8 mouse cellular contexts compared by ENCODE assay signal in genomic region chr1:87508591-87509560, GRCm38 (mm10). TPM values are rescaled to one million over a fixed set of nuclear protein-coding genes. Genes with fewer than 3 reads are reported as not detected.
A peak's percentile ranks its signal among the peaks of the same experiment; 100 is the strongest.
DNase-seq lines count a peak whose midpoint lies in the region; ATAC-seq and TF ChIP-seq lines count a peak whose summit lies in the region.

No protein-coding gene starts in this region.

- no peak overlapping the region for H3K27ac ChIP-seq in forebrain, postnatal 0 days (ENCODE audit: low read depth, low read length)
- no peak overlapping the region for H3K27ac ChIP-seq in limb, embryonic 13.5 days

- no peaks in the 10 kb centered on the region for H3K79me2 ChIP-seq in C2C12 (ENCODE audit: control insufficient read depth, insufficient read depth)

- peak overlapping the region; percentile 94 for H3K4me2 ChIP-seq in forebrain, postnatal 0 days (ENCODE audit: low read depth)
- peak overlapping the region; percentile 100 for H3K4me2 ChIP-seq in limb, embryonic 13.5 days (replicated peaks)

- peak overlapping the region; percentile 93 for H3ac ChIP-seq in C2C12 (ENCODE audit: control insufficient read depth, insufficient read length, low read depth)

- H3K9me3 ChIP-seq in forebrain, postnatal 0 days (ENCODE audit: low read length): no peaks in the 10 kb centered on the region
- no peaks in the 10 kb centered on the region for H3K9me3 ChIP-seq in limb, embryonic 13.5 days

- TF ChIP-seq CTCF in C2C12 (IDR thresholded peaks at IDR 0.05; ENCODE audit: control insufficient read depth, insufficient read depth, insufficient read length): no peak
- no peak for TF ChIP-seq CTCF in forebrain, postnatal 0 days (IDR thresholded peaks at IDR 0.05; ENCODE audit: low read depth)

- peak; percentile 18 for DNase-seq in embryo, embryonic 10 days (ENCODE audit: low spot score)
- DNase-seq in embryo, embryonic 10.5 days (ENCODE audit: low spot score): no peak
- no peak for DNase-seq in forebrain, postnatal 0 days
- peak; percentile 69 for DNase-seq in retina, postnatal 1 day
- DNase-seq in ovary, adult 18-20 months (ENCODE audit: low spot score): no peak
- no peak for DNase-seq in T-cell, adult 2 months (ENCODE audit: low spot score)

- no peak for ATAC-seq in forebrain, postnatal 0 days
- ATAC-seq in limb, embryonic 13.5 days (ENCODE audit: low FRiP score, low read depth): no peak

- H3K79me3 ChIP-seq in C2C12 (ENCODE audit: low read depth): no peaks in the 10 kb centered on the region

- WGBS in forebrain, postnatal 0 days: 19% methylated on average over 26 of the region's 26 CpGs
- 20% methylated on average over 26 of the region's 26 CpGs for WGBS in limb, embryonic 13.5 days

- H3K4me1 ChIP-seq in forebrain, postnatal 0 days (ENCODE audit: insufficient read depth): peaks cover 7% of the 10 kb centered on the region; the same call in 1 of the 2 replicates
- H3K4me1 ChIP-seq in limb, embryonic 13.5 days: peaks cover 12% of the 10 kb centered on the region

- H3K9ac ChIP-seq in forebrain, postnatal 0 days: peak overlapping the region; percentile 80
- H3K9ac ChIP-seq in limb, embryonic 13.5 days: peak overlapping the region; percentile 72; the same call in 1 of the 2 replicates

- H3K36me3 ChIP-seq in C2C12 (ENCODE audit: control insufficient read depth, insufficient read depth): peaks cover 7% of the 10 kb centered on the region
- H3K36me3 ChIP-seq in forebrain, postnatal 0 days (ENCODE audit: insufficient read depth): no peaks in the 10 kb centered on the region
- H3K36me3 ChIP-seq in limb, embryonic 13.5 days: no peaks in the 10 kb centered on the region

- H3K27me3 ChIP-seq in C2C12 (ENCODE audit: control insufficient read depth, insufficient read depth, insufficient read length): no peaks in the 10 kb centered on the region
- H3K27me3 ChIP-seq in forebrain, postnatal 0 days (ENCODE audit: insufficient read depth, low read length): peaks cover 12% of the 10 kb centered on the region; the same call in 1 of the 2 replicates
- H3K27me3 ChIP-seq in limb, embryonic 13.5 days: peaks cover 82% of the 10 kb centered on the region

- peak overlapping the region; percentile 41 for H3K4me3 ChIP-seq in C2C12 (ENCODE audit: insufficient read depth, poor library complexity, severe bottlenecking)
- H3K4me3 ChIP-seq in forebrain, postnatal 0 days (ENCODE audit: low read depth, low read length): peak overlapping the region; percentile 78
- H3K4me3 ChIP-seq in limb, embryonic 13.5 days: peak overlapping the region; percentile 71

TF ChIP-seq in C2C12, 6 proteins besides CTCF, POLR2A, EP300 and RAD21:
- TF ChIP-seq CEBPB (IDR thresholded peaks at IDR 0.05; ENCODE audit: low read depth) (no peak), MYOD1 (IDR thresholded peaks at IDR 0.05; ENCODE audit: control insufficient read depth, insufficient read length, low read depth) (no peak)

RNA-seq across cellular contexts. Expression of gene Neu2, which starts 0.8 kb away (rescaled TPM):
- polyA plus RNA-seq in C2C12 (2012; fragmentation: generic; extraction: Trizol): not detected
- total RNA-seq in forebrain, postnatal 0 days (2014; rRNA removed): 0.38 and 1.4 TPM in 2 replicates
- polyA plus RNA-seq in forebrain, postnatal 0 days (2015; fragmentation: Nextera tagmentation; extraction: Ambion mirVana): 0.99 and 1.3 TPM in 2 replicates
- not detected in 2 replicates for polyA plus RNA-seq in limb, embryonic 13.5 days (2015; fragmentation: Nextera tagmentation; extraction: Ambion mirVana)

RNA-seq across cellular contexts. Expression of gene Snorc, which starts 38.8 kb away (rescaled TPM):
- polyA plus RNA-seq in C2C12 (2012; fragmentation: generic; extraction: Trizol): not detected
- total RNA-seq in forebrain, postnatal 0 days (2014; rRNA removed): not detected in 2 replicates
- polyA plus RNA-seq in forebrain, postnatal 0 days (2015; fragmentation: Nextera tagmentation; extraction: Ambion mirVana): 0.79 and 1.5 TPM in 2 replicates
- 21.9 and 32.2 TPM in 2 replicates for polyA plus RNA-seq in limb, embryonic 13.5 days (2015; fragmentation: Nextera tagmentation; extraction: Ambion mirVana)

Comparison
In these comparisons a context has a peak if more than half of its experiments do, and no peak if none do; other contexts are left out.
1. DNase-seq: peak in embryo, embryonic 10 days (single experiment) and retina, postnatal 1 day (single experiment); none in embryo, embryonic 10.5 days (single experiment), forebrain, postnatal 0 days (single experiment), ovary, adult 18-20 months (single experiment) and T-cell, adult 2 months (single experiment).
2. Peak in every context shown above with its lines, with median percentiles within 50 percentile points of each other: H3K4me3 ChIP-seq.